Mouse (Mus musculus) retina, adult 2 months (tissue): ENCODE data around the gene Hs3st3b1.

ENCODE experiments used
- DNase-seq: peaks from one replicate; pipeline ENCODE4 v3.0.0-alpha.2; 2012; ENCODE audit warnings: low read depth, low spot score

Gene Hs3st3b1

GRCm38 (mm10) chr11:63922091-63922621 lies at the start of gene Hs3st3b1:
Gene Hs3st3b1, minus strand, starts transcription at chr11:63922290.
- peak; percentile 96 for DNase-seq

- DNase-seq, result no peak
These were observed 49.4 kb upstream of the Hs3st3b1 start for GRCm38 (mm10) chr11:63971462-63971861.

GRCm38 (mm10) chr11:63970818-63971217 lies 48.7 kb upstream of the Hs3st3b1 start:
- DNase-seq, result no peak

- no peak for DNase-seq
These were observed 47.3 kb upstream of the Hs3st3b1 start for GRCm38 (mm10) chr11:63969205-63969910.

- no peak for DNase-seq
These were observed 46.4 kb upstream of the Hs3st3b1 start for GRCm38 (mm10) chr11:63968388-63969035.

GRCm38 (mm10) chr11:63967641-63968387 lies 45.7 kb upstream of the Hs3st3b1 start:
- no peak for DNase-seq

GRCm38 (mm10) chr11:63965437-63965836 lies 43.3 kb upstream of the Hs3st3b1 start:
- no peak for DNase-seq

- peak; percentile 44 for DNase-seq
These were observed 35.1 kb upstream of the Hs3st3b1 start for GRCm38 (mm10) chr11:63957207-63957606.

- DNase-seq, result no peak
These were observed 34.7 kb upstream of the Hs3st3b1 start for GRCm38 (mm10) chr11:63956748-63957147.

- peak; percentile 52 for DNase-seq
These were observed 31.8 kb upstream of the Hs3st3b1 start for GRCm38 (mm10) chr11:63953887-63954286.

- DNase-seq, result no peak
These were observed 30.7 kb upstream of the Hs3st3b1 start for GRCm38 (mm10) chr11:63952743-63953191.

GRCm38 (mm10) chr11:63951831-63952631 lies 29.9 kb upstream of the Hs3st3b1 start:
- no peak for DNase-seq

GRCm38 (mm10) chr11:63948371-63948770 lies 26.3 kb upstream of the Hs3st3b1 start:
- DNase-seq, result no peak

GRCm38 (mm10) chr11:63947024-63947423 lies 24.9 kb upstream of the Hs3st3b1 start:
- no peak for DNase-seq

- no peak for DNase-seq
These were observed 21.9 kb upstream of the Hs3st3b1 start for GRCm38 (mm10) chr11:63943947-63944346.

- no peak for DNase-seq
These were observed 21.3 kb upstream of the Hs3st3b1 start for GRCm38 (mm10) chr11:63943268-63943890.

GRCm38 (mm10) chr11:63942177-63942576 lies 20.1 kb upstream of the Hs3st3b1 start:
- no peak for DNase-seq

- DNase-seq, result no peak
These were observed 14.6 kb upstream of the Hs3st3b1 start for GRCm38 (mm10) chr11:63936641-63937040.

- DNase-seq, result no peak
These were observed 4.8 kb upstream of the Hs3st3b1 start for GRCm38 (mm10) chr11:63926901-63927300.

GRCm38 (mm10) chr11:63925161-63925582 lies 3.1 kb upstream of the Hs3st3b1 start:
- DNase-seq, result no peak
